Mouse (Mus musculus) ovary, postnatal 14 days (tissue): ENCODE measurements around the gene Wwp2.
A peak's percentile ranks its signal among the peaks of the same experiment; 100 is the strongest.

Source experiments
- DNase-seq: peaks from one replicate; pipeline ENCODE4 v3.0.0; 2022; ENCODE audit warnings: low spot score

Wwp2 gene

DNA sequence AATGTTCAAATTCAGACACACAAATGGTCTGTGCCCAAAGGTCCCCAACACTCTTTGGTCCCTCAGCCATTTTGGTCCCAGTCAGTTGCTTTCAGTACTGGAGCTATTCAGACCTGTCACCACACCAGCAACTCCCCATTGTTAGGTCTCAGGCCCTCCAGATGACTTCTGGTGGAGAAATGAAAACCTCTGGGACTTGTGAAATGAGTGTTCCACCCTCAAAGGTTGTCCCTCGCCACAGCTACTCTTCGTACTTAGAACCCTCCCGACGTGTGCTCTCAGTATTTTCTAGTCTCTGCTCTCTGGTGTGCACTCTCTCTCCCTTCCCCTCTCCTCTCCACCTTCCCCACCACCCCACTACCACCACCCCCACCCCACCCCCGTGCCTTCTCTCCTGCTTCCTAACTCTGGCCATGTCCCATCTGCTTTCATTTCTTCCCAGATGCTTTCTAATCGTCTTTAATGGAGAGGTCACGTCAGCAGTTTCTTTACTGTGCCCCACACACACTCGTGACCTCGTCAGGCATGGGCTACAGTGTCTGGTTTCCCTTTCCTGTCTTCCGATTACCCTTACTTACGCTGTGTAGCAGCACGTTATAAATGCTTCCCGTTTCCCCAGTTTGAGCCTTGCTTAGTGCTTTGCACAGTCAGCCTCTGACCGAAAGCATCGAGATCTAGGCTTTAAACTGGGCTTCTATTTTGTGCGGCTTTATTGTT lies 124.8 kb downstream of the Wwp2 start:
- DNase-seq: no peak

GRCm38 (mm10) chr8:107562164-107562563 lies 126.0 kb downstream of the Wwp2 start:
- DNase-seq: no peak

GRCm38 (mm10) chr8:107571046-107571445 lies 134.9 kb downstream of the Wwp2 start:
- no peak for DNase-seq

- DNase-seq: no peak
Measured at GRCm38 (mm10) chr8:107571486-107572135, 135.4 kb downstream of the Wwp2 start.

DNA sequence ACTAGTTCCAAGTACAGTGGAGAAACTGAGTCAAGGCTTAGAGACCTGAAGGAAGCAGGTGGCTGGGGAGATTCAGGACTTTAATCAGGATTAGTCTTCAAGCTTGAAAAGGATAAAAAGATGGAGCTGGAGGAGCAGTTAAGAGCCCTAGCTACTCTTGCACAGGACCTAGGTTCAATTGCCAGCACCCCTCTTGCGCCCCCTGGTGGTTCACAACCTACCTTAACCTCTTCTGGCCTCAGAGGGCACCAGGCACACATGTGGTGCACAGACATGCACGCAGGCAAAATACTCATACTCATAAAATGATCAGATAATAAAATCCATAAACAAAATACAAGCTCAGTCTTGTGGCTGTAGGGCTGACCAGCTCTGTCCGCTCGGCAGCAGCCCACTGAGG lies 136.3 kb downstream of the Wwp2 start:
- DNase-seq: peak; percentile 69

DNA sequence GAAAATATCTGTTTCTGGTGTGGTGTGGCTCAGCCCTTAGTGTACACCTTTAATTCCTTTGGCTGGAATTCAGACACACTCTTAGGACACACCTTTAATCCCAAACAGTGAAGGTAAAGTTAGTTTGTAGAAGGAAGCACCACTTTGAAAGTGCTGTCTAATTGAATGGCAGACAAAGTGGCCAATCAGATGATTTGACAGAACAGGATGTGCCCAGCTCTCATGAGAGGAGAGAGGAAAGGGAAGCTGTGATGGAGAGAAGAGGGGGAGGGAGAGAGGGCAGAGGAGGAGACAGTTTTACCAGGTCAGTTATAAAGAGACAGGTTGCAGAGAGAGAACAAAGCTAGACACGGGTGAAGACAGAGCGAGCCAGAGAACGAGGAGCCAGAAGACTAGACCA lies 138.6 kb downstream of the Wwp2 start:
- DNase-seq: no peak

DNA sequence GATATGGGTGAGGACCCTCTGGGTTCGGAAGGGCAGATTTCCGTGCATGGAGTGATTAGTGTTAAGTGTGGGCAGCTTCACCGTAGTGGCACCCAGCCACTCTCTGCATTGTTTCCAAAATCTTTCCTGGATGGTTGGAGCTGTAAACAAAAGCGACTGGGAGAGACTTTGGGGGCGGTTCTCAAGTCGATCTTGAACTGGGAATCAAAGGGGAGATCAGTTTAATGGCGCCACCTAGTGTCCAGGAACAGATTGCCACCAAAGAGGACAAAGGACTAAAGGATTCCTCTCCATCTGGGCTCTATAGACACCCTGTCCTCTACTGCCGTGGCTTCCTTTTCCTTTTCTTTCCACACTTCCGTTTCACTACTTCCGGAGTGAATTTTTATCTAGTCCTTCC lies 140.5 kb downstream of the Wwp2 start:
- DNase-seq: peak; percentile 85

GRCm38 (mm10) chr8:107577640-107578039 lies 141.5 kb downstream of the Wwp2 start:
- DNase-seq: no peak

DNA sequence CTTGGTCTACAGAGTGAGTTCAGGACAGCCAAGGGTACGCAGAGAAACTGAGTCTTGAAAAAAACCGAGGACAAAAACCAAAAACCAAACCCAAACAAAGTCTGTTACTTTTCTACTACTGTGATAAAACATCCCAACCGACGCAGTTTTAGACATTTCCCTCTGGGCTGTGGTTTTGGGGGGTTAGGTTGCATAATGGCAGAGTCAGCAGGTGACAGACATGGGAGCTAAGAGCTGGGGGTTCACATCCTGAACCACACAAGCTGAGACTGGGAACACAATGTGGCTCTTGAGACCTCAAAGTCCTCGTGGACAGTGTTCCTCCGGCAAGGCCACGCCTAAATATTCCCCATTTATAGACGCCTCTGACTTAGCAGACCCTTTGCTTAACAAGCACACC lies 142.0 kb downstream of the Wwp2 start:
- no peak for DNase-seq

DNA sequence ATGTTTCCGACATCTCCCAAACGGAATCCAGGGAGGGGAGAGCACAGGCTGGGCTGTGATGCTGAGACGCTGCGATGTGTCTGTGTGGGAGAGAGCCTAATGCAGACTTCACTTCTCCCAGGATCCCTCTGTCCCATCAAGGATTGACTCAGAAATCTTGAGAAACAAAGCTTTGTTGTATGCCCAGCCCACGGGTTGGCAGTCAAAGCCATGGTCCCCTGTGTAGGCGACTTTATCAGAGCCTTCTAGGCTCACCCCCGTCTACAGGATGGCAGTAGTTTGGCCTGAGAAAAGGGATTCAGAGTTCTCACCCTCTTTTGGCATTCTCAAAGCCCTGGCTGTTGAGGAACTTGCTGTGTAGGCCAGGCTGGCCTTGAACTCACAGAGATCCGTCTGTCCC lies 142.4 kb downstream of the Wwp2 start:
- DNase-seq: no peak

DNA sequence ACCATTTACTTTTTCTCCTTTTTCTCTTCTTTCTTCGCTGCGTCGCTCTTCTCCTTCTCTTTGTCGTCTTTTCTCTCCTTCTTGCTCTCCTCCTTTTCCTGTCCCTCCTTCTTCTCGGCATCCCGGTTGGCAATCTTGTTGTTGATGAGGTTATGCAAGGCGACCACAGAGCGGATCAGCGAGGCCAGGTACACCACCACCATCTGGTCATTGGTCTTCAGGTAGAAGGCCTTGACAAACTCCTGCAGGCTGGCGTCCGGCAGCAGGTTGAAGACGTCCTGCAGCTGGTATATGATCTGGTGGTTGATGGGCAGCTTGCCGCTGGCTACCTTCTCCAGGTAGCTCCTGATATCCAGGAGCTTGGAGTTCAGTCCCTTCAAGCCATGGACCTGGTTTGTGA lies 144.7 kb downstream of the Wwp2 start:
- no peak for DNase-seq

- no peak for DNase-seq
Measured at GRCm38 (mm10) chr8:107581536-107581935, 145.4 kb downstream of the Wwp2 start.

DNA sequence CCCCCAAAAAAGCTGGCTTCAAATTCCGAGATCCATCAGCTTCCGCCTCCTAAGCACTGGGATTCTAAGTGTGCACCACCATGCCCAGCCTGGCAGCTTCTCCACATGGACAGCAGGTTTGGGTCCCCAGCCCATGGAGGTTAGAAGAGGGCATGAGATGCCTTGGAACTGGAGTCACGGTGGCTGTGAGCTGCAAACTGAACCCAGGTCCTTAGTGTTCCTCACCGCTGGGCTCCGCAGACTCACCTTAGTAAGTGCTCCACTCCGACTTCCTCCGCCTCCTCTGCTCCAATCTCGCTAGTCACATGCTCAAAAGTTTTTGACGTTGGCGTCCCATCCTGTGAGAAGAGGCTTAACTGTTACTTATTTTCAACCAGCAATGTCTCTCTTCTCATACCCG lies 146.0 kb downstream of the Wwp2 start:
- DNase-seq: no peak

- peak; percentile 19 for DNase-seq
Measured at GRCm38 (mm10) chr8:107587429-107587994, 151.3 kb downstream of the Wwp2 start.

GRCm38 (mm10) chr8:107587995-107588780 lies 152.0 kb downstream of the Wwp2 start, which contains the start of gene Psmd7:
Gene Psmd7 (minus strand): TSS chr8:107588464.
- peak; percentile 94 for DNase-seq

- no peak for DNase-seq
Measured at GRCm38 (mm10) chr8:107593967-107594729, 158.0 kb downstream of the Wwp2 start.

GRCm38 (mm10) chr8:107594817-107595216 lies 158.7 kb downstream of the Wwp2 start:
- DNase-seq: no peak

DNA sequence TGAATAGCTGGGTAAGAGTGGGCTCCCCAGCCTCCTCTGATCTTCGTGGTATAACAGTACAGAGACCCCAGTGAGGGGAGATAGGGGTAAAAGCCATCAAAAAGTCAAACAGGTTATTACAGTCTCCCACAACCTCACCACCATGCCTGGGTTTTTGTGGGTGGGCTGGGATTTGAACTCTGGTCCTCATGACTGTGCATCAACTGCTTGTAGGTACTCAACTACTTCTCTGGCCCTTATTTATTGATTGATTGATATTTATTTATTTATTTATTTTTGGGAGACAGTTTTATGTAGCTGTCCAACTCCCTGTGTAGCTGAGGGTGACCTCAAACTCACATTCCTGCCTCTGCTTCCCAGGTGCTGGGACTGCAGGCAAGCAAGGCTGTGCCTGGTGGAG lies 161.6 kb downstream of the Wwp2 start:
- DNase-seq: no peak

- DNase-seq: no peak
Measured at GRCm38 (mm10) chr8:107599691-107600090, 163.5 kb downstream of the Wwp2 start.

GRCm38 (mm10) chr8:107603026-107603425 lies 166.9 kb downstream of the Wwp2 start:
- peak; percentile 56 for DNase-seq
